Mouse (Mus musculus) liver, embryonic 14.5 days (tissue): ENCODE results near the gene Psma7.

Experiments used
- CTCF ChIP-seq: IDR thresholded peaks from 2 replicates; pipeline ENCODE4 v1.5.1; 2016; ENCODE audit warnings: antibody characterized with exemption, low read depth, control low read depth
- EP300 ChIP-seq: IDR thresholded peaks from 2 replicates; pipeline ENCODE4 v1.6.1; 2016; ENCODE audit warnings: antibody characterized with exemption, low read depth

GRCm38 (mm10) chr2:180018573-180018972 is 23.7 kb downstream of the Psma7 start:
- no peak for TF ChIP-seq EP300
- no peak for TF ChIP-seq CTCF
